32 mouse cellular contexts compared by ENCODE assay signal in genomic region chr13:12372755-12373154, GRCm38 (mm10). TPM values are rescaled to one million over a fixed set of nuclear protein-coding genes. Genes with fewer than 3 reads are reported as not detected.
DNase-seq lines count a peak whose midpoint lies in the region; ATAC-seq and TF ChIP-seq lines count a peak whose summit lies in the region.
"Had no signal": no experiment of that assay in that cellular context is flagged by ENCODE, and none has a peak within 500 bp of the region (broad histone marks: within the 10 kb centered on the region; RNA-seq: fewer than 3 reads in every experiment).

No protein-coding gene starts in this region.

- TF ChIP-seq RAD21 in MEL (IDR thresholded peaks at IDR 0.05; ENCODE audit: low read depth, low read length), result no peak

- H3K4me2 ChIP-seq in heart, embryonic 12.5 days, result no peak overlapping the region
- H3K4me2 ChIP-seq: embryonic facial prominence, embryonic 13.5 days; forebrain, embryonic 12.5 days; forebrain, embryonic 15.5 days; hindbrain, embryonic 13.5 days had no signal

- H3K4me1 ChIP-seq in heart, embryonic 12.5 days (replicated peaks), result peaks cover 31% of the 10 kb centered on the region
- peaks cover 11% of the 10 kb centered on the region for H3K4me1 ChIP-seq in E14TG2a.4 (replicated peaks; ENCODE audit: low read depth, low read length)
- peaks cover 0 to 5% of the 10 kb centered on the region in 2 experiments; a peak in 1 of 4 replicates for H3K4me1 ChIP-seq in MEL (ENCODE audit: control insufficient read depth in 1 of 2, insufficient read depth in 2 of 2, low read length in 2 of 2)
- no peaks in the 10 kb centered on the region for H3K4me1 ChIP-seq in kidney, adult 2 months (ENCODE audit: control insufficient read depth, insufficient read depth, low read length)
- H3K4me1 ChIP-seq: embryonic facial prominence, embryonic 10.5 days; embryonic facial prominence, embryonic 13.5 days; forebrain, embryonic 12.5 days; forebrain, embryonic 15.5 days; hindbrain, embryonic 10.5 days; hindbrain, embryonic 13.5 days had no signal

- H3K36me3 ChIP-seq in heart, embryonic 12.5 days, result no peaks in the 10 kb centered on the region
- no peaks in the 10 kb centered on the region for H3K36me3 ChIP-seq in E14TG2a.4 (ENCODE audit: insufficient read depth, low read length)
- no peaks in the 10 kb centered on the region for H3K36me3 ChIP-seq in MEL (ENCODE audit: control insufficient read depth in 1 of 2, insufficient read depth in 2 of 2, low read length in 2 of 2)
- no peaks in the 10 kb centered on the region for H3K36me3 ChIP-seq in kidney, adult 2 months (ENCODE audit: control insufficient read depth, insufficient read depth, low read length)
- H3K36me3 ChIP-seq: embryonic facial prominence, embryonic 10.5 days; embryonic facial prominence, embryonic 13.5 days; forebrain, embryonic 12.5 days; forebrain, embryonic 15.5 days; hindbrain, embryonic 10.5 days; hindbrain, embryonic 13.5 days had no signal

- no peak overlapping the region for H3K4me3 ChIP-seq in heart, embryonic 12.5 days
- H3K4me3 ChIP-seq in E14TG2a.4 (replicated peaks; ENCODE audit: low read length) (no peak overlapping the region), MEL (ENCODE audit: control insufficient read depth in 1 of 2, insufficient read depth in 1 of 2, low read depth in 2 of 2, low read length in 2 of 2) (no peak overlapping the region)
- no peak overlapping the region for H3K4me3 ChIP-seq in kidney, adult 2 months (ENCODE audit: insufficient read depth, low read depth, low read length)
- H3K4me3 ChIP-seq: embryonic facial prominence, embryonic 10.5 days; embryonic facial prominence, embryonic 13.5 days; erythroblast, embryonic 14.5 days; forebrain, embryonic 12.5 days; forebrain, embryonic 15.5 days; hindbrain, embryonic 10.5 days; hindbrain, embryonic 13.5 days had no signal

- H3K27ac ChIP-seq in heart, embryonic 12.5 days (ENCODE audit: poor library complexity, severe bottlenecking), result peak overlapping the region; percentile 16; the same call in 1 of the 2 replicates
- no peak overlapping the region for H3K27ac ChIP-seq in MEL (ENCODE audit: control insufficient read depth, low read depth, low read length)
- no peak overlapping the region for H3K27ac ChIP-seq in kidney, adult 2 months (ENCODE audit: insufficient read depth, low read depth, low read length)
- H3K27ac ChIP-seq: embryonic facial prominence, embryonic 10.5 days; embryonic facial prominence, embryonic 13.5 days; forebrain, embryonic 12.5 days; forebrain, embryonic 15.5 days; hindbrain, embryonic 10.5 days; hindbrain, embryonic 13.5 days; hindbrain, postnatal 0 days had no signal

- H3K79me2 ChIP-seq in MEL (ENCODE audit: control insufficient read depth, insufficient read depth, low read length, poor library complexity), result no peaks in the 10 kb centered on the region

- TF ChIP-seq EP300 in MEL (IDR thresholded peaks at IDR 0.05; ENCODE audit: low read depth in 1 of 2, low read length in 2 of 2), result peak in 1 of 2 experiments; percentile 57; a peak in 3 of 4 replicates

- TF ChIP-seq POLR2A in MEL (IDR thresholded peaks at IDR 0.05; ENCODE audit: control insufficient read depth in 1 of 2, insufficient read depth in 1 of 2, low read depth in 1 of 2, low read length in 2 of 2, poor library complexity in 1 of 2), result no peak
- no peak for TF ChIP-seq POLR2A in kidney, adult 2 months (IDR thresholded peaks at IDR 0.05; ENCODE audit: low read depth, low read length)

- intact Hi-C loops in heart, postnatal 25 days (cut with DNase I), result no loop called here

- 25% methylated on average over 3 of the region's 3 CpGs for WGBS in heart, embryonic 12.5 days
- 92% methylated on average over 3 of the region's 3 CpGs for WGBS in kidney, adult 2 months

- H3K9ac ChIP-seq in heart, embryonic 12.5 days, result no peak overlapping the region
- H3K9ac ChIP-seq in MEL (ENCODE audit: control insufficient read depth, low read depth, low read length, poor library complexity, severe bottlenecking), result no peak overlapping the region
- H3K9ac ChIP-seq: embryonic facial prominence, embryonic 13.5 days; forebrain, embryonic 12.5 days; forebrain, embryonic 15.5 days; hindbrain, embryonic 13.5 days had no signal

- TF ChIP-seq CTCF in E14TG2a.4 (conservative IDR thresholded peaks at IDR 0.05; ENCODE audit: low read length), result 0 out of 2 replicates have a peak, but pooled peaks have one; percentile 12
- TF ChIP-seq CTCF in MEL (IDR thresholded peaks at IDR 0.05 in 2 of 3, conservative IDR thresholded peaks at IDR 0.05 in 1 of 3; ENCODE audit: control insufficient read depth in 1 of 3, insufficient read depth in 1 of 3, low read depth in 2 of 3, low read length in 3 of 3, poor library complexity in 1 of 3, severe bottlenecking in 1 of 3), result no peak
- no peak for TF ChIP-seq CTCF in kidney, adult 2 months (conservative IDR thresholded peaks at IDR 0.05; ENCODE audit: insufficient read depth, insufficient read length, low read depth, low read length)

- no peaks in the 10 kb centered on the region; the same call in 1 of the 2 replicates for H3K9me3 ChIP-seq in heart, embryonic 12.5 days (replicated peaks)
- H3K9me3 ChIP-seq in E14TG2a.4 (ENCODE audit: low read length) (no peaks in the 10 kb centered on the region), MEL (replicated peaks; ENCODE audit: insufficient read depth, low read length) (no peaks in the 10 kb centered on the region)
- H3K9me3 ChIP-seq: embryonic facial prominence, embryonic 10.5 days; embryonic facial prominence, embryonic 13.5 days; forebrain, embryonic 12.5 days; forebrain, embryonic 15.5 days; hindbrain, embryonic 10.5 days; hindbrain, embryonic 13.5 days had no signal

- H3K27me3 ChIP-seq in heart, embryonic 12.5 days (replicated peaks), result no peaks in the 10 kb centered on the region
- H3K27me3 ChIP-seq in E14TG2a.4 (ENCODE audit: insufficient read depth, low read length), result no peaks in the 10 kb centered on the region
- no peaks in the 10 kb centered on the region for H3K27me3 ChIP-seq in MEL (ENCODE audit: control insufficient read depth in 1 of 2, insufficient read depth in 2 of 2, low read length in 2 of 2)
- H3K27me3 ChIP-seq in kidney, adult 2 months (replicated peaks; ENCODE audit: control insufficient read depth, insufficient read depth, low read length), result no peaks in the 10 kb centered on the region
- H3K27me3 ChIP-seq: CH12.LX; embryonic facial prominence, embryonic 13.5 days; forebrain, embryonic 12.5 days; forebrain, embryonic 15.5 days; hindbrain, embryonic 13.5 days had no signal

- DNase-seq in heart, postnatal 25 days (ENCODE audit: low spot score), result no peak
- DNase-seq in MEL (ENCODE audit: low read depth, low spot score), result peak; percentile 70
- DNase-seq in kidney, adult 2 months, result no peak
- no peak for DNase-seq in yolk sac, embryonic 10.5 days (ENCODE audit: low spot score)
- DNase-seq: adrenal gland, adult 8-10 months; adrenal gland, postnatal 25 days; B cell, adult 2 months; cerebellum, adult 11-12 months; cerebellum, adult 8-10 months; cerebellum, postnatal 10 days; cerebellum, postnatal 36 days; embryo, embryonic 11 days; gastrocnemius, postnatal 10 days; gastrocnemius, postnatal 36 days; heart, postnatal 10 days; kidney, adult 18-20 months had no signal

- no peak for ATAC-seq in heart, embryonic 12.5 days (ENCODE audit: insufficient number of reproducible peaks, low FRiP score)
- ATAC-seq: activated CD4-positive, CD25-positive, alpha-beta regulatory T cell, adult 4 months; forebrain, embryonic 15.5 days; hindbrain, postnatal 0 days; inflammation-experienced regulatory T-cells, adult 6 months; intestine, embryonic 16.5 days; Patski had no signal

TF ChIP-seq in MEL, 35 proteins besides CTCF, POLR2A, EP300 and RAD21 (continues in another document):
- TF ChIP-seq ZC3H11A (IDR thresholded peaks at IDR 0.05; ENCODE audit: low read depth, low read length) (no peak), ZMIZ1 (IDR thresholded peaks at IDR 0.05; ENCODE audit: low read depth, low read length) (no peak), GATA1 (IDR thresholded peaks at IDR 0.05; ENCODE audit: low read depth, low read length) (peak; percentile 75), TCF12 (IDR thresholded peaks at IDR 0.05; ENCODE audit: low read depth, low read length) (0 out of 2 replicates have a peak, but pooled peaks have one; percentile 22), MAX (IDR thresholded peaks at IDR 0.05; ENCODE audit: low read length) (no peak), TBP (IDR thresholded peaks at IDR 0.05; ENCODE audit: low read depth, low read length) (no peak), BHLHE40 (IDR thresholded peaks at IDR 0.05; ENCODE audit: borderline replicate concordance, low read depth, low read length) (no peak), GABPA (IDR thresholded peaks at IDR 0.05; ENCODE audit: low read depth, low read length) (no peak), USF2 (IDR thresholded peaks at IDR 0.05; ENCODE audit: borderline replicate concordance in 1 of 2, insufficient read depth in 1 of 2, low read depth in 1 of 2, low read length in 2 of 2) (no peak), E2F4 (IDR thresholded peaks at IDR 0.05; ENCODE audit: borderline replicate concordance, low read depth, low read length) (no peak), ELF1 (IDR thresholded peaks at IDR 0.05; ENCODE audit: low read depth, low read length) (no peak), MEF2A (IDR thresholded peaks at IDR 0.05; ENCODE audit: extremely low read depth, insufficient replicate concordance, low read depth, low read length, poor library complexity, severe bottlenecking) (no peak), SIN3A (IDR thresholded peaks at IDR 0.05; ENCODE audit: low read length) (no peak), MAZ (IDR thresholded peaks at IDR 0.05; ENCODE audit: low read depth, low read length) (no peak), HCFC1 (IDR thresholded peaks at IDR 0.05; ENCODE audit: low read depth, low read length) (no peak), SMC3 (IDR thresholded peaks at IDR 0.05; ENCODE audit: low read depth, low read length) (no peak), USF1 (IDR thresholded peaks at IDR 0.05; ENCODE audit: low read depth, low read length) (no peak), KAT2A (conservative IDR thresholded peaks at IDR 0.05; ENCODE audit: low read depth, low read length) (no peak)

RNA-seq across cellular contexts. Expression of gene Heatr1, which starts 22.1 kb away (rescaled TPM):
- 13.1 and 16.8 TPM in 2 replicates for polyA plus RNA-seq in heart, embryonic 12.5 days (2016; fragmentation: Nextera tagmentation; extraction: Ambion mirVana)
- total RNA-seq in heart, postnatal 25 days (2021), result 10 to 100 TPM; 13.8 to 16.7 TPM
- total RNA-seq in MEL (2012; rRNA removed), result 131 and 156 TPM in 2 replicates
- polyA plus RNA-seq in MEL (2012; ENCODE audit: insufficient read depth in 1 of 2, insufficient read length in 2 of 2, low read depth in 1 of 2, low replicate concordance in 2 of 2, missing spikeins in 1 of 2), result 100 to 1,000 TPM; 130 to 468 TPM
- 16.0 and 19.5 TPM in 2 replicates for polyA plus RNA-seq in kidney, adult 2 months (2012; rRNA removed)

RNA-seq across cellular contexts. Expression of gene Actn2, which starts 32.2 kb away (rescaled TPM):
- polyA plus RNA-seq in heart, embryonic 12.5 days (2016; fragmentation: Nextera tagmentation; extraction: Ambion mirVana), result 1,360 and 1,370 TPM in 2 replicates
- 1,000 to 10,000 TPM; 1,826 to 1,902 TPM for total RNA-seq in heart, postnatal 25 days (2021)
- total RNA-seq in MEL (2012; rRNA removed), result not detected in 2 replicates
- not detected for polyA plus RNA-seq in MEL (2012; ENCODE audit: insufficient read depth in 1 of 2, insufficient read length in 2 of 2, low read depth in 1 of 2, low replicate concordance in 2 of 2, missing spikeins in 1 of 2)
- 2.3 and 25.0 TPM in 2 replicates for polyA plus RNA-seq in kidney, adult 2 months (2012; rRNA removed)
- total RNA-seq: CH12.LX; granulocyte monocyte progenitor cell, adult 5-6 weeks had no signal
- polyA plus RNA-seq: erythroblast, embryonic 14.5 days had no signal

Comparison
In these comparisons a context has a peak if more than half of its experiments do, and no peak if none do; other contexts are left out.
1. RNA of gene Actn2, which starts 32.2 kb away (polyA plus RNA-seq): 1,360 to 1,370 TPM in heart, embryonic 12.5 days; 2.3 to 25.0 TPM in kidney, adult 2 months and not detected in MEL; every median in the first group is over 10 times any median in the second.